Mouse (Mus musculus): ENCODE data around the gene Adgrl1. TPM values are rescaled to one million over a fixed set of nuclear protein-coding genes. Genes with fewer than 3 reads are reported as not detected.

Adgrl1 gene
- polyA plus RNA-seq, 1 experiment from 2014 or later: 14.4 TPM

DNA sequence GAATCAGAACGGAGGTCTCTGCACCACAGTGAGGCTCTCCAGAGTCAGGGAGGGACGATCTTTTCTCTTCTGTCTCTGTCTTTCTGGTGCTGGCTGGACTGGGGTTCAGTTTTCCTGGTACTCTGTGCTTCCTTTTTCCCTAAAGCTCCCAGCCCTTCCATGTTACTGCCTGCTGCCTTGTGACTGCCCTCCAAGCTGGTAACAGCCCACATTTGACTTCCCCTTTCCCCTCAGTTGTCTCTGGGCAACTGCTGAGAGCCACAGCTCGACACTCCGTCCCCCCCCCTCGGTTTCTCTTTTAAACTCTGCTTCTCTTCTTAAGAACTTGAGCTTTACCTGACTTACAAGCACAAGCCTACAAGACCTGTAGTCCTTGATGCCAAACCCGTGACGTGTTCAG is 89.3 kb downstream of the Adgrl1 start:
- Histone ChIP-seq H3K9ac (ENCODE audit: low read depth, low read length) (no peak overlapping the region), H3K27ac (no peak overlapping the region), H3K36me3 (ENCODE audit: insufficient read depth, low read length) (peaks cover 57% of the 10 kb centered on the region), H3K4me2 (ENCODE audit: low read length) (no peak overlapping the region), H3K4me1 (replicated peaks; ENCODE audit: insufficient read depth, low read length) (no peaks in the 10 kb centered on the region), H3K4me3 (replicated peaks; ENCODE audit: low read depth, low read length) (no peak overlapping the region), H3K27me3 (ENCODE audit: insufficient read depth, low read length) (no peaks in the 10 kb centered on the region), H3K9me3 (replicated peaks; ENCODE audit: low read length) (no peaks in the 10 kb centered on the region)
- ATAC-seq (replicated peaks; ENCODE audit: low FRiP score, low read depth) (no peak), DNase-seq (ENCODE audit: low spot score) (no peak)
- no peak for TF ChIP-seq CTCF (IDR thresholded peaks at IDR 0.05; ENCODE audit: low read depth)
- WGBS: 85% methylated on average over 7 of the region's 7 CpGs

DNA sequence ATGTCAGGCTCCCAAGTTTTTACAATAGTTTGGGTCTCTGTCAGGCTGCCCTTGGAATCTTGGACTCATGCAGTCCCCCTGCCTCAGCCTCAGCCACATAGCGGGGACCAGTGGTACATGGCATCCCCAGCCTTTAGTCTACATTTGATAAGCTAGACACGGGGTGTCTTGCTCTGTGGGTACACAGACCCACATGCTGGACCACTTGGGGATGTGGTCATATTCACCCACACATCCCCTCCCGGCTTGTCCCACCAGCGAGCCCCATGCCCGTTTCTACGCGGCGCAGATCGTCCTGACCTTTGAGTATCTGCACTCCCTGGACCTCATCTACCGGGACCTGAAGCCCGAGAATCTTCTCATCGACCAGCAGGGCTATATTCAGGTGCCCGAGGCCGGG is 90.3 kb downstream of the Adgrl1 start:
- no peak for TF ChIP-seq CTCF (IDR thresholded peaks at IDR 0.05; ENCODE audit: low read depth)
- H3K9me3 ChIP-seq (replicated peaks; ENCODE audit: low read length): no peaks in the 10 kb centered on the region
- H3K9ac ChIP-seq (ENCODE audit: low read depth, low read length): no peak overlapping the region
- WGBS: 89% methylated on average over 14 of the region's 14 CpGs
- no peak for ATAC-seq (replicated peaks; ENCODE audit: low FRiP score, low read depth)
- no peaks in the 10 kb centered on the region for H3K4me1 ChIP-seq (replicated peaks; ENCODE audit: insufficient read depth, low read length)
- H3K27me3 ChIP-seq (ENCODE audit: insufficient read depth, low read length): no peaks in the 10 kb centered on the region
- no peak overlapping the region for H3K4me3 ChIP-seq (replicated peaks; ENCODE audit: low read depth, low read length)
- DNase-seq (ENCODE audit: low spot score): no peak
- peaks cover 50% of the 10 kb centered on the region for H3K36me3 ChIP-seq (ENCODE audit: insufficient read depth, low read length)
- no peak overlapping the region for H3K27ac ChIP-seq
- H3K4me2 ChIP-seq (ENCODE audit: low read length): no peak overlapping the region

Small RNA genes lying within 50 kb of the gene (microRNA-seq; reads per million reads assigned to microRNA genes)
- gene Gm44330 (not detected), gene Gm44450 (not detected)

Other genes with a start within 250 kb of the Adgrl1 start
- gene Gipc1, start 247.4 kb upstream of the Adgrl1 start, polyA plus RNA-seq (2015; fragmentation: Nextera tagmentation; extraction: Ambion mirVana): 197 and 212 TPM in 2 replicates
- gene Ptger1, start 233.4 kb upstream of the Adgrl1 start, polyA plus RNA-seq (2015; fragmentation: Nextera tagmentation; extraction: Ambion mirVana): 9.4 and 9.8 TPM in 2 replicates
- gene Pkn1, start 200.9 kb upstream of the Adgrl1 start, polyA plus RNA-seq (2015; fragmentation: Nextera tagmentation; extraction: Ambion mirVana): 31.0 and 33.2 TPM in 2 replicates
- gene Ddx39, start 184.9 kb upstream of the Adgrl1 start, polyA plus RNA-seq (2015; fragmentation: Nextera tagmentation; extraction: Ambion mirVana): 110 and 128 TPM in 2 replicates
- 37.8 and 40.8 TPM in 2 replicates for gene Adgre5, start 158.8 kb upstream of the Adgrl1 start, polyA plus RNA-seq (2015; fragmentation: Nextera tagmentation; extraction: Ambion mirVana)
- 0.46 and 0.47 TPM in 2 replicates for gene Gm10644, start 55.1 kb downstream of the Adgrl1 start, polyA plus RNA-seq (2015; fragmentation: Nextera tagmentation; extraction: Ambion mirVana)
- gene Asf1b, start 55.4 kb downstream of the Adgrl1 start, polyA plus RNA-seq (2015; fragmentation: Nextera tagmentation; extraction: Ambion mirVana): 23.0 and 27.8 TPM in 2 replicates
- 104 and 109 TPM in 2 replicates for gene Prkaca, start 72.9 kb downstream of the Adgrl1 start, polyA plus RNA-seq (2015; fragmentation: Nextera tagmentation; extraction: Ambion mirVana)
- gene Samd1, start 97.6 kb downstream of the Adgrl1 start, polyA plus RNA-seq (2015; fragmentation: Nextera tagmentation; extraction: Ambion mirVana): 6.7 and 7.2 TPM in 2 replicates
- gene 1700067K01Rik, start 101.4 kb downstream of the Adgrl1 start, polyA plus RNA-seq (2015; fragmentation: Nextera tagmentation; extraction: Ambion mirVana): 1.1 and 1.7 TPM in 2 replicates
- gene 2210011C24Rik, start 112.1 kb downstream of the Adgrl1 start, polyA plus RNA-seq (2015; fragmentation: Nextera tagmentation; extraction: Ambion mirVana): 15.8 and 21.0 TPM in 2 replicates
- 12.7 and 15.7 TPM in 2 replicates for gene Palm3, start 121.4 kb downstream of the Adgrl1 start, polyA plus RNA-seq (2015; fragmentation: Nextera tagmentation; extraction: Ambion mirVana)
- 1.2 and 1.3 TPM in 2 replicates for gene Il27ra, start 142.5 kb downstream of the Adgrl1 start, polyA plus RNA-seq (2015; fragmentation: Nextera tagmentation; extraction: Ambion mirVana)
- gene Rln3, start 144.9 kb downstream of the Adgrl1 start, polyA plus RNA-seq (2015; fragmentation: Nextera tagmentation; extraction: Ambion mirVana): not detected in 2 replicates
- gene Gm10643, start 165.0 kb downstream of the Adgrl1 start, polyA plus RNA-seq (2015; fragmentation: Nextera tagmentation; extraction: Ambion mirVana): 1.8 TPM in 2 replicates
- gene Rfx1, start 166.7 kb downstream of the Adgrl1 start, polyA plus RNA-seq (2015; fragmentation: Nextera tagmentation; extraction: Ambion mirVana): 6.7 and 7.4 TPM in 2 replicates
- 7.5 TPM in 2 replicates for gene Dcaf15, start 204.7 kb downstream of the Adgrl1 start, polyA plus RNA-seq (2015; fragmentation: Nextera tagmentation; extraction: Ambion mirVana)
- 0.05 and 0.14 TPM in 2 replicates for gene Podnl1, start 225.9 kb downstream of the Adgrl1 start, polyA plus RNA-seq (2015; fragmentation: Nextera tagmentation; extraction: Ambion mirVana)
- gene Cc2d1a, start 247.8 kb downstream of the Adgrl1 start, polyA plus RNA-seq (2015; fragmentation: Nextera tagmentation; extraction: Ambion mirVana): 17.2 and 19.1 TPM in 2 replicates
- 1.3 and 1.6 TPM in 2 replicates for gene 4930432K21Rik, start 247.9 kb downstream of the Adgrl1 start, polyA plus RNA-seq (2015; fragmentation: Nextera tagmentation; extraction: Ambion mirVana)

Data from kidney, postnatal 0 days (tissue).